Mouse (Mus musculus): ENCODE results near the gene Lrrk1. TPM values are rescaled to one million over a fixed set of nuclear protein-coding genes. Genes with fewer than 3 reads are reported as not detected.

Lrrk1 gene
- total RNA-seq, 2 experiments from 2014 or later = 13.4 to 23.7 TPM

DNA sequence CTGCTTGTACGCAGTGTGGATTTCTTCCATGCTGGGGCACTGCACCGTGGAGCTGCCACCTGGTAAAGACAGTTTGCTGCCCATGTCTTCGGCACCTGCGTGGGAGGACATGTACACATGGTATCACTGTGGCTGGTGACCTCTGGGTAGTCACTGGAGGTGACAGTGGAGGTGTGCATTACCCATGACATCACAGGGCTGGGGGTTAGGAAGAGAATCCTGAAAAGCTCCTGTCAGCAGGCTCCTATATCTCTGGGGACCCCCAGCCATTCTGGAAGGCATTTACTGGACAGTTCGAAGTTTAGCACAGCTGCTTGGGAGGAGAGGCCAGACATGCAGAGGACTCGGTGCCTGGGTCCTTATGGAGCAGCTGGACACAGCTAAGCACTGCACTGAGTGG is 45.3 kb downstream of the Lrrk1 start:
- no peak for ATAC-seq (replicated peaks; ENCODE audit: poor library complexity)

DNA sequence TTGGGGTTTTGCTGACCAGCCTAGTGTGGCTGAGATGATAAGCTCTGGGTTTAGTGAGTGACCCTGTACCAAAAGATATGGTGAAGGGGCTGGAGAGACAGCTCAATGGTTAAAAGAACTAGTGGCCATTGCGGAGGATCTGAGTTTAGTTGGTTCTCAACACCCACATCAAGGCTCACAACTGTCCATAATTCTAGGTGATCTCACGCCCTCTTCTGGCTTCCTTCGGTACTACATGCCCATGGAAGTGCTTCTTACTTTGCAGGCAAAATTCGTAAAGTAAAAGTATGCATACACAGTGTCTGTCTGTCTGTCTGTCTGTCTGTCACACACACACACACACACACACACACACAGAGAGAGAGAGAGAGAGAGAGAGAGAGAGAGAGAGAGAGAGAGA is 45.8 kb downstream of the Lrrk1 start:
- peak; percentile 92 for ATAC-seq (replicated peaks; ENCODE audit: poor library complexity)

DNA sequence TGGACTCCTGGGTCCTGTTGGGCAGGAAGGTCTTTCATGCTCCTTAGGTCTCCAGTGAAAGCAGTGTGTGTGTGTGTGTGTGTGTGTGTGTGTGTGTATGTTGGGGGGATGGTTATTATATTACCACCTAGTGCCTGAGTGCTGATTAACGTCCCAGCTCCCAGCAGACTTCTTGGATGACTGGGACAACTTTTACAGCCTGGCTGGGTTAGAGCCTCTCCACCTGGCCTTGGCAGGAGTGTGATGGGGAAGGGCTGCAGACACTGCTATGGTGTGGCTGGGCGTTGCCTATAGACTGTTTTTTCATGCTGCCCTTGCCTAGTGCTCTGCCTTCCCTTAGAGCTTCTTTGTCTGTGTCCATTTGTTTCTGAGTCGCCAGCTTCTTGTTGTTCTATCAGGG is 48.1 kb downstream of the Lrrk1 start:
- no peak for ATAC-seq (replicated peaks; ENCODE audit: poor library complexity)

DNA sequence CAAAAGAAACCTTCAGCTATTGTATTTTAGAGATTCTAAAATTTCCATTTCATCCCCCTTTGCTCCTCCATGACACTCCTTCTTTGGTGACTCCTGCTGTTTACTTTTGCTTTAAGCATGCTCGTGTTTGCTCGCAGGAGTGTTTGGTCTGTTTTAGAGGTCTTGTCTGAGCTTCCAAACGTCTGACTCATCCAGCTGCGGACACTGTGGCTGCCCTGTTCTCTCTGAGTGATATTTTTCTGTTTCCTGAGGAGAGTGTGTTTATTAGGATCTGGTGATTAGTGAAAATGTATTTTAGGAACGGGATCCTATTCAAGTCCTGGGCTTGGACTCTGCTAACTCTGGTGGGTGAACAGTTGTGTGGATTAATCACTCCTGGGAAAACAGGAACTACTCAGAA is 48.5 kb downstream of the Lrrk1 start:
- no peak for ATAC-seq (replicated peaks; ENCODE audit: poor library complexity)

DNA sequence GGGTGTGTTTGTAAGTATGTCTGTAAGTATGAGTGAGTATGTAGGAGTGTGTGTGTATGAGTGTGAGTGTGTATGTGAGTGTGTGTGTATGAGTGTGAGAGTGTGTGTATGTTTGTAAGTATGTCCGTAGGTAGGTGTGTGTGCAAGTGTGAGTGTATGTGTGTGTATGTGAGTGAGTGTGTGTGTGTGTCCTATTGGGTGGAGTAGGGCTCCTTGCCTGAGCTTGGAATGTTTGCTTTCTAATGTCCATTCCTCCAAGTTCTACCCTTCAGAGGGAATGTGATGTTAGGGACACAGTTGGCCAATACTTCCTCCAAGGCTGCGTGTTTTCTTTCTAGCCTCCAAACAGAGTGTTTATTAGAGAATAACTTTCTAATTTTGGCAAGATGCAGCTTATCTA is 51.2 kb downstream of the Lrrk1 start:
- no peak for ATAC-seq (replicated peaks; ENCODE audit: poor library complexity)

DNA sequence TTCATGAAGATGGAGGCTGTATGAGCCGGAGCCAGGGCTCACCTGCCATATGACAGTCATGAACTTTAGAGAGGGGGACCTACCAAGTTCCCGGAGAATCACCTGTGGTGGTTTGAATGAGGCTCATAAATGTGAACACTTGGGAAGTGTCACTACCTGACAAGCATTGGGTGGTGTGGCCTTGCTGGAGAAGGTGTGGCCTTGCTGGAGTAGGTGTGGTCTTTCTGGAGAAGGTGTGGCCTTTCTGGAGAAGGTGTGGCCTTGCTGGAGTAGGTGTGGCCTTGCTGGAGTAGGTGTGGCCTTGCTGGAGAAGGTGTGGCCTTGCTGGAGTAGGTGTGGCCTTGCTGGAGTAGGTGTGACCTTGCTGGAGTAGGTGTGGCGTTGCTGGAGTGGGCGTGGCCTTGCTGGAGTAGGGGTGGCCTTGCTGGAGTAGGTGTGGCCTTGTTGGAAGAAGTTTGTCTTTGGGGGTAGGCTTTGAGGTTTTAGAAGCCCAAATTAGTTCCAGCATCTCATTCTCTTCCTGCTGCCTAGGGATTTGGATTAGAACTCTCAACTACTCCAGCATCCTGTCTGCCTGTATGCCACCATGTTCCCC is 54.1 kb downstream of the Lrrk1 start:
- peak; percentile 77 for ATAC-seq (replicated peaks; ENCODE audit: poor library complexity)

DNA sequence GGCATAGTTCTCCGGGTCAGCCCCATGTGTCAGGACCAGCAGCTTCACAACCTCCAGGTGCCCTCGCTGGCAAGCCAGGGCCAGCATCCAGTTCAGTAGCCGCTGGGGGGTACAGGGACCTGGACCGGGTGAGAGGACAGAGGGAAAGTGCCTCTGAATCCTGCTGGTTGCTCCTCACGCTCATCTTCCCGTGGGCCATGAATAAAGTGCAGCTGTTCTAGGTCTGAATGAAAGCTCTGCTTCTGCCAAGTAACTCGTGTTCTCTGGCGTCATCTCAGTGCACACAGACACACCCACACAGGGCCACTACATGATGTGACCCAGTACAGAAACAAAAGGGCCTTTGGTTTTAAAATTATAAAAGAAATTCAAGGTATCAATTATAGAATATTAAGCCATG is 55.8 kb downstream of the Lrrk1 start:
- ATAC-seq (replicated peaks; ENCODE audit: poor library complexity) = no peak

DNA sequence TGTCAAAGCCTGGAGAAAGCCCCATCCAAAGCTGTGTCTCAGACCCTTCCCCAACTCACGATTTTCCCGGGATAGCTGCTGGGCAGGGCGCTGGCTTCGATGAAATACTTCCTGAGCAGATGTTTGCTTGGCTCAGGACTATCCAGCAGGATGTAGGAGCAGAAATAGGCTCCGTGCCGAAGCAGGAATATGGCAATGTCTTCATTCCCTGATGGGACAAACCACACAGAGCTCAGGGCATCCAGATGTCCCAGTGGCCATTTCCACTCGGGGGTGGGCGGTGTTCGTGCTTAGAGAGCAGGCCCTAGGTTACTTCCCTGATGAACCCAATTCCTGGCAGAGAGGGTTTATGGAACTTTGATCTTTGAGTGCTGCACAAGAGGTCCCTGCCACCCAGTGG is 57.5 kb downstream of the Lrrk1 start:
- no peak for ATAC-seq (replicated peaks; ENCODE audit: poor library complexity)

DNA sequence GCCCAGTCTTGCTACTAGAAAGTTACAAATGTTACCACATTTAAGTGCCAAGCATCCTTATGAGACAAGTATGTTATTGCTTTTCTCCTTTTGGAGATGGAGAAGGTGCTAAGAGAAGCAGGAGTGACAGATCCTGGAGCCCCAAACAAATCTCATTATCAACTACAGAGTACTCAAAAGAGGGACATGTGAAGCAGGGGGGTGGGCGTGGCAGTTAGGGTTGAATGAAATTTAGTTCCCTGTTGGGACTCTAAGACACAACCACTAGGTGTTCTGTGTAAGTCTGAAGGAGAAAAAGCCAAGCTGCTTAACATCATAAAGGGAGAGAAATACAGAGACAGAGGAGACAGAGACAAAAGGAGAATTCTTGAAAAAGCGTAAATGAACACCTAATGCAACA is 60.6 kb downstream of the Lrrk1 start:
- ATAC-seq (replicated peaks; ENCODE audit: poor library complexity) = no peak

DNA sequence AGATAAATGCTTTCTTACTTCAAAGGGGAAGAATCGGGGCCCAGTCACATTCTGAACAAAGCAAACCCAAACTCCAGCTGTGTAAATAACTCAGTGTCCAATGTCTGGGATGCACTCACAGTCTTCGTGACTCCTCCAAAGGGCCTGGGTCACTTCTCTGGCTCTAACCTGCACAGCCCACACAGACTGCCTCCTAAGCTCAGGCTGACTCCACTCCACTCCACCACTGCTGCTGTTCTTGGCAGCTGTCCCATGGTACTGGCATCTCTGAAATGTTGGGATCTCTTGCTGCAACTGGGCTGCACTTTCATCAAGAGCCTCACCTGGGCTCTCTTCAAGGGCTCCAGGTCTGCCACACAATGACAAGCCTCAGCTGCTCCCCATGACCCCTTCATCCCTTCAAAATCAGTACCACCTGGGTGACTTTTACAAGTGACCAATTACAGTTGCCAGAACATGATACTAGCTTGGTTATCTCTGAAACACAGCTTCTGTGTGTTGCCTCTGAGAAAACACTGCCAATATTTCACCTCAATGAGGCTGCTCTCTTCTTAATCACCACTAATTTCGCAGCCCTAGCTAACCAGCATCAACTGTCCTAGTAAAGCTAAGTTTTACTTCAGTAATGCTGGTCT is 62.6 kb downstream of the Lrrk1 start:
- peak; percentile 29 for ATAC-seq (replicated peaks; ENCODE audit: poor library complexity)

DNA sequence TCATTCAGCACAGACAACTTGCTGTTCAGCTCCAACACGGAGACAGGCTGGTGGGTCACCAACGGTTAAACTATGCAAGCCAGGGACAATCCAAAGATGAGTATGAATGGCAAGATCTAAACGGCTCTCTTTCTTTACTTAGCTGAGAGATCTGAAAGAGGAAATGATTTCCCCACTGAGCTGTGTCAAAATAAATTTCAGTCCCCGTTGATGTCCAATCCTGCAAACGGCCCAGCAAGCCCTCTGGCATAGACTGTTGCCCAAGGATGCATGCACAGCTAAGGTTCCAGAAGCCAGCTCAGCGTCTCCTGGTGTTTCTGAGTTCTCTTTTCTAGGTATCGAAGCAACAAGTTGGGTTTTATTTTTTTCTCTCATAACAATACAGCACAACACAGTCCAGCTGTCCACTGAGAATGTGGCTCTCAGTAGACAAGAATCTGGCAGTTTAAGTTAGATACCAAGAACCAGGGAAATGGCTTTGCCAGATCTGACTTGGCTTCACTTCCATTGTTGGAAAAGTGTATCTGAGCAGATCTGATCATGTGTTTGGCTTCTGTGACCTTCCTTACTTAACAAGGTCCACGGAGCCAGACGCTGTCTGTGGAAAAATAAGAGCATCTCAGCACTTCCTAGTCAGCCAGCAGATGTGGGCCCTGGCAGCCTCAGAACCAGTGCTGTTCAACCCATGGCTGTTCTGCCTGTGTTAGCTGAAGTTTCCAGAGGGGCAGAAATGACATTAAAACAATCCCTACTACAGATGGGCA is 64.7 kb downstream of the Lrrk1 start:
- peak; percentile 88 for ATAC-seq (replicated peaks; ENCODE audit: poor library complexity)

DNA sequence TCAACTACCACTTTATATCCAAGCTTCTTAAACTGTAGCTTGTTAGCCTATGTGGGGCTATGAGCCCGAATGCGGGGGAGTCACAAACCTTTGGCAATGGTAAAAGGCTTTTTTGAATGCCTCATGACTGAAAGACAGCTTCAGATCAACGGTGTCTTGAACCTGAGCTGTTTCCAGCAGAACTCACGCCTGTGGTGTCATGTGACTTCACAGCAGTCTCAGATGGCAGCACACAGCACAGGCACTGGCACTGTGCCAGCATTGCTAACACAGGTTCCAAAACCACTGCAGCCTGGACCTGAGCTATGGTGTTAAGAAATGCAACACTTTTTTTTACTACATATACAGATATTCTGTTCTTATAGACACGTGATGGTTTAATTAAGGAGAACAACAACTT is 67.2 kb downstream of the Lrrk1 start:
- peak; percentile 54 for ATAC-seq (replicated peaks; ENCODE audit: poor library complexity)

DNA sequence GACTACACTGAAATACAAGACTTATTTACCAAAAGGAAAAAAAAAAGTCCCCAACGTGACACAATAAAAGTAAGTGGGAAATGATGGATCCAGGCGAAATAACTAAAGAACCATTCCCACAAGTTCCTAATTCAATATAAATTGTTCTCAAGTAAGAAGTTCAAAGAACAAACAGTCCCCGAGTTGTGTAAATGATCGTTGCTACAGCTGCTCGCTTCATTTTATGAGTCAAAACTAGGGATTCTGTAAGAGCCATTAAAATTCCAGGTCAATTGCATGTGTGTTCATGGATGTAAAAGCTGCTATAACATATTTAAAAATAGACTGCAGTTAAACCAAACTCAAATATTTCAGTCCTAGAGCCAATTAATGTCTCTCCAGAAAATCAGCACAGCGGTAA is 70.0 kb downstream of the Lrrk1 start:
- ATAC-seq (replicated peaks; ENCODE audit: poor library complexity) = no peak

DNA sequence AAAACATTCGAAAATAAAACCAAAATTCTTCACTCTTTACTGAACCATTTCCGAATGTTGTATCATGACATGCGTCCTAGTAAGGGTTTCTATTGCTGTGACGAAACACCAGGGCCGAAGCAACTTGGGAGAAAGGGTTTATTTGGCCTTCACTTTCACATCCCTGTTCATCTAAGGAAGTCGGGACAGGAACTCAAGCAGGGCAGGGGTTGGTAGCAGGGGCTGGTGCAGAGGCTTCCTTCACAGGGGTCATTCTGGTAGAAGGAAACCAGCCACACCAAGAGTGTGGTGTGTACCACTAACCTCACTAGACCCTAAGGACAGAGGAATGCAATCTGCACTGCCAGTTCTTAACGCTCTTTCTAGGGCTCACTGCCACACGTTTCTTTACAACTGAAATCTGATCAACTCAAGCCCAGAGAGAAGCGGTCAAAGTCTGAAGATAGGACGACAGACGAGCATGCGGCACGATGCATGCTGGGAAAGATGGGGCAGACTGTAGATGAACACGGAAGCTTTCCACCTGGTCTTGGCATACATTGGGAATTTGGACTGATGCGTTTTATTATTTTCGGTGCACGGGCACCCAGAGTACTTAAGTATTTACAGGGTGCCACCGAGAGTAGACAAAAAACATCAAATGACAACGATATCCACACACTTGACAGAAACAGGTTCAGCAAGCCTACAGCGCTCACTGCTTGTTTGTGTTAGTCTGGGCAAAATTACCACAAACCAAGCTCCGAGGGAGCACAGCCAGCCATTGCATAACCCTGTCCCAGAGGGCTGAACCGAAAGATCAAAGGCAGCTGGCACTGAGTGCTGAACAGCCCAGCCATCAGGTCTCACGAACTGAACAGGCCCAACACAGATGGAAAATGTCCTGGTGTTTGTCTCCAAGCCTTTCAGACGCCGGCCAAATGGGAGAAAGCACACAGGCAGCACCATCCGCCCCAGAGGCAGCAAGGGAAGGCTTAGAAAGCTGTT is 77.2 kb downstream of the Lrrk1 start:
- peak; percentile 55 for ATAC-seq (replicated peaks; ENCODE audit: poor library complexity)

DNA sequence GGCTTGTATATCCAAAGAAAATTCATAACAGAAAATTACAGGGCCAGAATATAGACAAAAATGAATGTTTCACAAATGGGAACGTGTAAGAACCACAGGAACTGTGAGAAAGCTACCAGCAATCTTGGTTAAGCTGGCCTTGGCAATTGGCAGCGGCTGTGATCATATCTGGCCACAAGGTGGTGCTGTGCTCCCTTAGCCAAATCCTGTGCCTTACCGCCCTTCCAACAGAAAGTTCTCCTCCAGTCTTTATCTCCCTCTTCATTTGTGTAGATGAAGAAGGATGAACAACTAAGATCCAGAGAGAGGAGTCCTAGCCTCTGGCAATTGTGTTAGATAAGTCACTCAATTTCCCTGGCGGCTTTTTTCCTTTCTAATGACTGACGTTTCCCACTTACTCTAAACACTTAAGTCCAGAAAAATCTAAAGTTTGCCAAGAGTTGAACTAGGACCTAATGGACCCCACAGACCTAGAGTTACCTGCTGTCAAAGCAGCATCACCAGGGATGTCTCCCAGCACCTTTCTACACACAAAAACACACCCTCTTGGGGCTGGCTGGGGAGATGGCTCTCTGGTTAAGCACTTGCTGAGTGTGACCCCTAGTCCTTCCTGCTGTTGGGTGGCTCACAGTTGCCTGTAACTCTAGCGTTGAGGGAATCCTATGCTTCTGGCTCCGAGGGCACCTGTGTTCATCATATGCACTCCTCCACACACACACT is 78.0 kb downstream of the Lrrk1 start:
- peak; percentile 72 for ATAC-seq (replicated peaks; ENCODE audit: poor library complexity)

DNA sequence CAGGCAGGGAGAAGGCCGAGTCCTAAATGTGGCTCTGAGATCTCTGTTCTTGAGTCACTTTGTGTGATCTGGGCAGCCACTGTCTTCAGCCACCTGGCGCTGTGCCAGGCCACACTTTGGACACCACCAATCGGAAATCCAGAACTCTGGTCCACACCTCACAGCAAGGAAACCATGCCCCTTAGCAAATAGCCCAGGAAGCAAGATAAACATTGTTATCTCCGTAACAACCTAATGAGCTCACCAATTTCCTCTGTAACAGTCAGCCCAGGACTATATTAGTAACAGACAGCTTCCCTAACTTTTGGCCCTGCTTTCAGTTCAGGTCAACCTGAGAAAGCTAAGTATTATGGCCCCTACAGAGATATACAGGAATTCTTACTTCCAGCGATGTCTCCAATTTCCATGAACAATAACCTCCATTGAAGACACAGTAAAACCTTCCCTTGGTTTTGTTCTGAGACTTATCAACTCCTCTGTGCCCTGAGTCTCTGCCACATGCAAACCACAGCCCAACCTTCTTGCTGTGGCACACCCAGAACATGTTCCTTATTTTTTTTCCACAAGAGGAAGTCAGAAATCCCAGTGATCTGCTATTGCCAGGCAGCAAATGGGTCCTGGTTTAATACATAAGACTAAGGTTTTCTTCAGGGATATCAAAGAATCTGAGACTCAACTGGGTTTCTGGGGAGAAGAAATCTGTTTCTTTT is 78.8 kb downstream of the Lrrk1 start:
- peak; percentile 38 for ATAC-seq (replicated peaks; ENCODE audit: poor library complexity)

DNA sequence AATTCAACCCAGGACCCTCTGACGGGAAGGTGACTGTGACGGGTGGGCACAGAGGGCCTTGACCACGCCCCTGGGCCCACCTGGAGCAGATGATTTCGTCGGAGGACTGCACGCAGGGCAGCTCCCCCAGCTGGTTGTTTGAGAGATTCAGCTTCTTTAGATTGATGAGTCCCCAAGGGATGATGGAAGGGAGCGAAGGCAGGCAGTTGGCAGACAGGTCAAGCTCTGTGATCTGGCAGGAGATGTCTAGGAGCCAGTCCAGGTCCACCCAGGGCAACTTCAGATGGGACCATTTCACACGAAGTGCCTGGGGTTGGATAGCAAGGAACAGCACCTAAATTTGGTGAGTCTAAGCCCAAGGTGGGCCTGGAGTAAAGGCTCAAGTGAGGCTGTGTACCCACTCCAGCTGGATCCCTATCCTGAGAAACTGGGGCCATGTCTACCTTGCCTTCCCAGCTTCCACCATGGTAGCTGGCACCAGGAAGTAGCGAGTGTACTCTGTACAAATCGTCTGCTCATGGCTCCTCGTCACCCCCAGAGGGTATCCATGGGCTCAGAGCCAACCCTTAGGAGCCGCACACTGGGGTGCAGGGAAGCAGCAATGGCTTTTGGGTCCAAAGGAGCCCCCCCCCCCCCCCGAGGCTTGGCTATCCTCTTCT is 79.4 kb downstream of the Lrrk1 start:
- no peak for ATAC-seq (replicated peaks; ENCODE audit: poor library complexity)

DNA sequence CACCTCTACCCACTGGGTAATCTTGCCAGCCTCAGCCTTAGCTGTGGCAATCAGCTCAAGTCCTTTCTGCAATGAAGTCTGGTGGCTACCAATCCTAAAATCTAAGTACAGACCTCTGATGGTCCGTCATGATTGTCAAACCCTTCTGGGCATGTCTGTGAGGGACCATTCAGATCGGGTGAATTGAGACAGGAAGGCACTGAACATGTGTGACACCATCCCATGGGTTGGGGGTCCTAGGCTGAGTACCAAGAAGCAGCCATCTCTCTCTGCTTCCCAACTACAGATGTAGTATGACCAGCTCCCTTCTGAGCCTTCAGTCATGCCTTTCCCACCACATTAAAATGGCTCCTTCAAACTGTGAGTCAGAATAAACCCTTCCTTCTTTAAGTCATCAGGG is 80.4 kb downstream of the Lrrk1 start:
- ATAC-seq (replicated peaks; ENCODE audit: poor library complexity) = no peak

DNA sequence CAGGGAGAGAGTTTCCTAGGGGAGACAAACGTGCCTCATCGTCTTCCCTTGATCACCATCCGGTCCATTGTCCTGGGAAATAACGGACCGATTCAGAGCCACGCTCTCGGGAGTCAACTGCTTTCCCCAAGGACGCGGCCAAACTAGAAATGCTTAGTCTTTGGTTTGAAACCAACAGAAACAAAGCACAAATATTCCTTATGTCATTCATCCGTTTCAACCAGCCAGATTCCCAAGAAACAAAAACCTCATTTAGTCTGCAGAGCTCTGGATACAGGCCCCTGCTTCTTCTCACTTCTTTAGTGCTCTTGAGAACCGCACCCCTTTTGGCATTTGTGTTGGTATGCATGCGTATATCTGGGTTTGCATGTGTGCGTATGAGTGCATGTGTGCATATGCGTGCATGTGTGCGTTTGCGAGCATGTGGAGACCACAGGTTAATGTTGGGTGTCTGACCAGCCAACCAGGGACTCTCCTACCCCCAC is 82.4 kb downstream of the Lrrk1 start:
- ATAC-seq (replicated peaks; ENCODE audit: poor library complexity) = no peak
